7 mouse cellular contexts compared by ENCODE assay signal in the genomic region with DNA sequence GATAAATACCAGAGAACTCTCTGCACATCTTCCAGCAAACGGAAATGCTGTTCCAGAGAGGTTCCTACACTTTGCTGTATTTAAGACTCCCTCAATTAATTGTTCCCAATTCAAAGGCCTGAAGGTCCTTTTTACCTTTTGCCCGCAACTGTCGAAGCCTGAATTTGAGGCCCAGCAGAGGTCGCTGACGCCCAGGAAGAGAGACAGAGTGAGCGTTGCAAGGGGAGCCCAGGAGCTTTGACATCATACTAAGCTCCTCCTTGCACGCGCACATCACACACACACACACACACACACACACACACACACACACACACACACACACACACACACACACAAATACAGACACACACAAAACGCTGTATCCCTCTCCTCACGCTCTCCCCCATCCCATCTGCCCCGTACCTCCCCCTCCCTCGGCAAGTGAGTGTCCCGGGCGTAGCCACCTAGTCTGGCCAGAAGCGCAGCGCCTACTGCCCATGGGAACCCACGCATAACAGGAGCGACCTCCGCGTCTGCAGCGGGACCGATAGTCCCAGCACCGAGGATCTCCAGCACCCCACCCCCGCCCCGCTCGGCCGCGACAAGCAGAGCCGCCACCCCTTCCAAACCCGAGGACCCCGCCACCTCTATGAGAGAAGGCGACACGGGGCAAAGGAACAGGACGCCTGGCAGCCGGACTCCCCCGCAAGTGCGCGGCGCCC. TPM values are rescaled to one million over a fixed set of nuclear protein-coding genes. Genes with fewer than 3 reads are reported as not detected.
DNase-seq lines count a peak whose midpoint lies in the region; ATAC-seq and TF ChIP-seq lines count a peak whose summit lies in the region.

A gene (plus strand): TSS at position 316 of the 704 bp plus-strand sequence.

- DNase-seq in embryonic facial prominence, embryonic 14.5 days (ENCODE audit: low spot score), result peak; percentile 93
- DNase-seq in kidney, postnatal 0 days (ENCODE audit: low spot score), result peak; percentile 95
- peak; percentile 23 for DNase-seq in liver, adult 2 months (ENCODE audit: extremely low read depth, low read depth, low spot score)
- peak; percentile 81 for DNase-seq in splenic B cell, adult 2 months (ENCODE audit: low read depth, low spot score)

- H3K27me3 ChIP-seq in embryonic facial prominence, embryonic 14.5 days (replicated peaks; ENCODE audit: control insufficient read depth, insufficient read depth, low read length), result no peaks in the 10 kb centered on the region
- H3K27me3 ChIP-seq in heart, embryonic 12.5 days (replicated peaks), result 0 out of 2 replicates have a peak, but pooled peaks cover 4% of the 10 kb centered on the region
- H3K27me3 ChIP-seq in kidney, postnatal 0 days (ENCODE audit: insufficient read depth, low read length), result no peaks in the 10 kb centered on the region
- H3K27me3 ChIP-seq in liver, adult 2 months (ENCODE audit: control insufficient read depth, insufficient read depth, low read length), result peaks cover 7% of the 10 kb centered on the region; the same call in 1 of the 2 replicates
- H3K27me3 ChIP-seq in splenic B cell, adult 2 months (ENCODE audit: control insufficient read depth, insufficient read depth, low read length, poor library complexity, severe bottlenecking), result no peaks in the 10 kb centered on the region

- H3K4me2 ChIP-seq in embryonic facial prominence, embryonic 14.5 days (ENCODE audit: low read depth, low read length), result peak within 1 kb of the TSS; percentile 89
- H3K4me2 ChIP-seq in heart, embryonic 12.5 days, result peak within 1 kb of the TSS; percentile 95
- peak within 1 kb of the TSS; percentile 81 for H3K4me2 ChIP-seq in kidney, postnatal 0 days (ENCODE audit: low read length)

- H3K27ac ChIP-seq in bone marrow macrophage, adult 2 months (ENCODE audit: insufficient read depth, low read depth, low read length), result peak within 1 kb of the TSS; percentile 46
- H3K27ac ChIP-seq in embryonic facial prominence, embryonic 14.5 days (replicated peaks; ENCODE audit: low read depth, low read length), result peak within 1 kb of the TSS; percentile 84
- peak within 1 kb of the TSS; percentile 52; the same call in 1 of the 2 replicates for H3K27ac ChIP-seq in heart, embryonic 12.5 days (ENCODE audit: poor library complexity, severe bottlenecking)
- peak within 1 kb of the TSS; percentile 42 for H3K27ac ChIP-seq in kidney, postnatal 0 days
- no peak within 1 kb of the TSS for H3K27ac ChIP-seq in liver, adult 2 months (replicated peaks; ENCODE audit: insufficient read depth, low read depth, low read length)

- 2% methylated on average over 18 of the region's 39 CpGs for WGBS in embryonic facial prominence, embryonic 14.5 days
- WGBS in heart, embryonic 12.5 days, result under 1% methylated on average over 38 of the region's 39 CpGs
- WGBS in kidney, postnatal 0 days, result 1% methylated on average over 39 of the region's 39 CpGs
- 1% methylated on average over 39 of the region's 39 CpGs for WGBS in liver, adult 2 months

- peak within 1 kb of the TSS; percentile 86 for H3K9ac ChIP-seq in embryonic facial prominence, embryonic 14.5 days (ENCODE audit: low read depth, low read length)
- peak within 1 kb of the TSS; percentile 79 for H3K9ac ChIP-seq in heart, embryonic 12.5 days
- peak within 1 kb of the TSS; percentile 69 for H3K9ac ChIP-seq in kidney, postnatal 0 days (ENCODE audit: low read depth, low read length)
- H3K9ac ChIP-seq in liver, adult 2 months (ENCODE audit: low read depth, low read length), result peak within 1 kb of the TSS; percentile 67

- H3K4me1 ChIP-seq in bone marrow macrophage, adult 2 months (ENCODE audit: control insufficient read depth, insufficient read depth, low read length), result peaks cover 9% of the 10 kb centered on the region
- H3K4me1 ChIP-seq in embryonic facial prominence, embryonic 14.5 days (ENCODE audit: control insufficient read depth, insufficient read depth, low read length), result peaks cover 14% of the 10 kb centered on the region
- H3K4me1 ChIP-seq in heart, embryonic 12.5 days (replicated peaks), result peaks cover 5% of the 10 kb centered on the region; the same call in 1 of the 2 replicates
- H3K4me1 ChIP-seq in kidney, postnatal 0 days (replicated peaks; ENCODE audit: insufficient read depth, low read length), result no peaks in the 10 kb centered on the region
- H3K4me1 ChIP-seq in liver, adult 2 months (ENCODE audit: control insufficient read depth, insufficient read depth, low read length), result peaks cover 2% of the 10 kb centered on the region; the same call in 1 of the 2 replicates

- TF ChIP-seq POLR2A in bone marrow macrophage, adult 2 months (IDR thresholded peaks at IDR 0.05; ENCODE audit: borderline replicate concordance, low read depth, low read length), result no peak
- TF ChIP-seq POLR2A in liver, adult 2 months (IDR thresholded peaks at IDR 0.05; ENCODE audit: extremely low read depth, insufficient read depth, low read length), result no peak

- H3K4me3 ChIP-seq in bone marrow macrophage, adult 2 months (ENCODE audit: insufficient read depth, low read length), result peak within 1 kb of the TSS; percentile 88
- H3K4me3 ChIP-seq in embryonic facial prominence, embryonic 14.5 days (ENCODE audit: low read depth, low read length), result peak within 1 kb of the TSS; percentile 80
- H3K4me3 ChIP-seq in heart, embryonic 12.5 days, result peak within 1 kb of the TSS; percentile 70
- peak within 1 kb of the TSS; percentile 80 for H3K4me3 ChIP-seq in kidney, postnatal 0 days (replicated peaks; ENCODE audit: low read depth, low read length)
- H3K4me3 ChIP-seq in liver, adult 2 months (ENCODE audit: insufficient read depth, low read depth, low read length), result peak within 1 kb of the TSS; percentile 78

- H3K36me3 ChIP-seq in embryonic facial prominence, embryonic 14.5 days (ENCODE audit: control insufficient read depth, insufficient read depth, low read length), result no peaks in the 10 kb centered on the region
- no peaks in the 10 kb centered on the region for H3K36me3 ChIP-seq in heart, embryonic 12.5 days
- no peaks in the 10 kb centered on the region for H3K36me3 ChIP-seq in kidney, postnatal 0 days (ENCODE audit: insufficient read depth, low read length)
- no peaks in the 10 kb centered on the region for H3K36me3 ChIP-seq in liver, adult 2 months (ENCODE audit: control insufficient read depth, insufficient read depth, low read length)
- no peaks in the 10 kb centered on the region for H3K36me3 ChIP-seq in splenic B cell, adult 2 months (ENCODE audit: control insufficient read depth, insufficient read depth, low read length, poor library complexity, severe bottlenecking)

- ATAC-seq in embryonic facial prominence, embryonic 14.5 days (ENCODE audit: low read depth), result peak; percentile 88
- peak; percentile 70 for ATAC-seq in heart, embryonic 12.5 days (ENCODE audit: insufficient number of reproducible peaks, low FRiP score)
- peak; percentile 74 for ATAC-seq in kidney, postnatal 0 days (replicated peaks; ENCODE audit: low FRiP score, low read depth)
- ATAC-seq in monocyte, adult 5-6 weeks (replicated peaks; ENCODE audit: insufficient number of reproducible peaks, low FRiP score, low TSS enrichment, poor library complexity, severe bottlenecking), result peak; percentile 88

- no peaks in the 10 kb centered on the region for H3K9me3 ChIP-seq in embryonic facial prominence, embryonic 14.5 days (ENCODE audit: control insufficient read depth, low read length)
- H3K9me3 ChIP-seq in heart, embryonic 12.5 days (replicated peaks), result no peaks in the 10 kb centered on the region
- H3K9me3 ChIP-seq in kidney, postnatal 0 days (replicated peaks; ENCODE audit: low read length), result no peaks in the 10 kb centered on the region

- peak; percentile 73 for TF ChIP-seq CTCF in bone marrow macrophage, adult 2 months (IDR thresholded peaks at IDR 0.05; ENCODE audit: low read depth, low read length)
- TF ChIP-seq CTCF in kidney, postnatal 0 days (IDR thresholded peaks at IDR 0.05; ENCODE audit: low read depth), result peak; percentile 82
- TF ChIP-seq CTCF in liver, adult 2 months (IDR thresholded peaks at IDR 0.05; ENCODE audit: low read depth, low read length), result peak; percentile 76

- H3K79me2 ChIP-seq in liver, adult 2 months (ENCODE audit: control insufficient read depth, insufficient read depth, low read length), result no peaks in the 10 kb centered on the region

RNA-seq across cellular contexts. Expression of the gene that starts here (rescaled TPM):
- 38.9 and 44.9 TPM in 2 replicates for polyA plus RNA-seq in bone marrow macrophage, adult 2 months (2012; ENCODE audit: insufficient read depth, insufficient read length, missing spikeins)
- polyA plus RNA-seq in embryonic facial prominence, embryonic 14.5 days (2014; fragmentation: Nextera tagmentation; extraction: Ambion mirVana), result 1.2 and 1.3 TPM in 2 replicates
- polyA plus RNA-seq in heart, embryonic 12.5 days (2016; fragmentation: Nextera tagmentation; extraction: Ambion mirVana), result 0.75 and 0.92 TPM in 2 replicates
- 1.3 and 1.5 TPM in 2 replicates for polyA plus RNA-seq in kidney, postnatal 0 days (2015; fragmentation: Nextera tagmentation; extraction: Ambion mirVana)
- 0.92 and 1.2 TPM in 2 replicates for total RNA-seq in liver, adult 2 months (2014; rRNA removed)
- polyA plus RNA-seq in liver, adult 2 months (2012; rRNA removed), result 0.11 and 0.24 TPM in 2 replicates
- 0.95 to 1.5 TPM (median 1.2 TPM) in 3 replicates for total RNA-seq in monocyte, adult 5-6 weeks (2017)

Comparison
In these comparisons a context has a peak if more than half of its experiments do, and no peak if none do; other contexts are left out.
1. RNA of the gene that starts here (polyA plus RNA-seq): 38.9 to 44.9 TPM in bone marrow macrophage, adult 2 months; 1.3 to 1.5 TPM in kidney, postnatal 0 days, 1.2 to 1.3 TPM in embryonic facial prominence, embryonic 14.5 days, 0.75 to 0.92 TPM in heart, embryonic 12.5 days and 0.11 to 0.24 TPM in liver, adult 2 months; every median in the first group is over 10 times any median in the second.
2. Peak in ATAC-seq, H3K4me3 ChIP-seq, H3K27ac ChIP-seq, H3K9ac ChIP-seq and H3K4me2 ChIP-seq in heart, embryonic 12.5 days; RNA of the gene not detected or under 1 TPM.
3. DNase-seq: peak in every context shown above with its lines; median percentile 95 in kidney, postnatal 0 days; 93 in embryonic facial prominence, embryonic 14.5 days; 81 in splenic B cell, adult 2 months; 23 in liver, adult 2 months.
4. Peak in every context shown above with its lines, with median percentiles within 50 percentile points of each other: H3K4me3 ChIP-seq, CTCF ChIP-seq, ATAC-seq, H3K4me2 ChIP-seq and H3K9ac ChIP-seq.